Mouse (Mus musculus): ENCODE results near the gene Atp5d. TPM values are rescaled to one million over a fixed set of nuclear protein-coding genes. Genes with fewer than 3 reads are reported as not detected.

Atp5d gene
- polyA plus RNA-seq, 1 experiment from 2014 or later: 391 TPM

- H3K4me2 ChIP-seq (replicated peaks): no peak overlapping the region; the same call in 1 of the 2 replicates
- H3K27ac ChIP-seq: no peak overlapping the region
- H3K4me1 ChIP-seq (replicated peaks): peaks cover 71% of the 10 kb centered on the region
- H3K4me3 ChIP-seq (replicated peaks): no peak overlapping the region
- peak overlapping the region; percentile 1; the same call in 1 of the 2 replicates for H3K9ac ChIP-seq (replicated peaks)
- 97% methylated on average over 12 of the region's 12 CpGs for WGBS
- no peak for ATAC-seq
- H3K36me3 ChIP-seq: peaks cover 31% of the 10 kb centered on the region
- no peaks in the 10 kb centered on the region for H3K27me3 ChIP-seq
- H3K9me3 ChIP-seq: no peaks in the 10 kb centered on the region
Observed at GRCm38 (mm10) chr10:80144159-80144558, 5.7 kb downstream of the Atp5d start.

GRCm38 (mm10) chr10:80144864-80145838 lies 6.7 kb downstream of the Atp5d start:
- Histone ChIP-seq H3K9ac (replicated peaks) (peak overlapping the region; percentile 24; the same call in 1 of the 2 replicates), H3K4me2 (replicated peaks) (no peak overlapping the region), H3K4me3 (replicated peaks) (no peak overlapping the region), H3K4me1 (replicated peaks) (peaks cover 65% of the 10 kb centered on the region), H3K9me3 (no peaks in the 10 kb centered on the region), H3K27me3 (no peaks in the 10 kb centered on the region), H3K36me3 (peaks cover 31% of the 10 kb centered on the region), H3K27ac (0 out of 2 replicates have a peak overlapping the region, but pooled peaks have one; percentile 4)
- WGBS: 72% methylated on average over 20 of the region's 20 CpGs
- ATAC-seq: no peak

- Histone ChIP-seq H3K4me1 (replicated peaks) (peaks cover 60% of the 10 kb centered on the region), H3K27me3 (no peaks in the 10 kb centered on the region), H3K4me3 (replicated peaks) (no peak overlapping the region), H3K27ac (peak overlapping the region; percentile 4; the same call in 1 of the 2 replicates), H3K4me2 (replicated peaks) (0 out of 2 replicates have a peak overlapping the region, but pooled peaks have one; percentile 7), H3K9me3 (no peaks in the 10 kb centered on the region), H3K9ac (replicated peaks) (peak overlapping the region; percentile 24; the same call in 1 of the 2 replicates), H3K36me3 (peaks cover 31% of the 10 kb centered on the region)
- no peak for ATAC-seq
- WGBS: 94% methylated on average over 6 of the region's 6 CpGs
Observed at GRCm38 (mm10) chr10:80145896-80146295, 7.5 kb downstream of the Atp5d start.

GRCm38 (mm10) chr10:80146568-80147011 lies 8.2 kb downstream of the Atp5d start:
- ATAC-seq: no peak
- Histone ChIP-seq H3K36me3 (peaks cover 37% of the 10 kb centered on the region), H3K27ac (peak overlapping the region; percentile 100; the same call in 1 of the 2 replicates), H3K27me3 (no peaks in the 10 kb centered on the region), H3K4me2 (replicated peaks) (peak overlapping the region; percentile 7; the same call in 1 of the 2 replicates), H3K4me1 (replicated peaks) (peaks cover 55% of the 10 kb centered on the region), H3K9me3 (no peaks in the 10 kb centered on the region), H3K9ac (replicated peaks) (peak overlapping the region; percentile 24; the same call in 1 of the 2 replicates), H3K4me3 (replicated peaks) (no peak overlapping the region)
- WGBS: 74% methylated on average over 4 of the region's 4 CpGs

- Histone ChIP-seq H3K4me1 (replicated peaks) (peaks cover 57% of the 10 kb centered on the region), H3K9ac (replicated peaks) (peak overlapping the region; percentile 98; the same call in 1 of the 2 replicates), H3K36me3 (peaks cover 44% of the 10 kb centered on the region), H3K27ac (peak overlapping the region; percentile 100), H3K4me3 (replicated peaks) (peak overlapping the region; percentile 98), H3K4me2 (replicated peaks) (peak overlapping the region; percentile 79), H3K27me3 (no peaks in the 10 kb centered on the region), H3K9me3 (no peaks in the 10 kb centered on the region)
- 72% methylated on average over 5 of the region's 5 CpGs for WGBS
- no peak for ATAC-seq
Observed at GRCm38 (mm10) chr10:80147146-80147718, 8.8 kb downstream of the Atp5d start.

- Histone ChIP-seq H3K4me3 (replicated peaks) (peak within 1 kb of the TSS; percentile 98), H3K36me3 (peaks cover 51% of the 10 kb centered on the region), H3K4me2 (replicated peaks) (peak within 1 kb of the TSS; percentile 79), H3K27ac (peak within 1 kb of the TSS; percentile 100), H3K9ac (replicated peaks) (peak within 1 kb of the TSS; percentile 98), H3K4me1 (replicated peaks) (peaks cover 59% of the 10 kb centered on the region), H3K27me3 (no peaks in the 10 kb centered on the region), H3K9me3 (no peaks in the 10 kb centered on the region)
- ATAC-seq: peak; percentile 17
- WGBS: 1% methylated on average over 36 of the region's 42 CpGs
Observed at GRCm38 (mm10) chr10:80147719-80148601, 9.5 kb downstream of the Atp5d start, which contains the start of gene Midn. Gene Midn (plus strand): TSS chr10:80148272.

- Histone ChIP-seq H3K4me2 (replicated peaks) (peak overlapping the region; percentile 79), H3K27me3 (no peaks in the 10 kb centered on the region), H3K4me1 (replicated peaks) (peaks cover 59% of the 10 kb centered on the region), H3K4me3 (replicated peaks) (peak overlapping the region; percentile 98), H3K9ac (replicated peaks) (peak overlapping the region; percentile 98), H3K27ac (peak overlapping the region; percentile 100), H3K36me3 (peaks cover 54% of the 10 kb centered on the region), H3K9me3 (no peaks in the 10 kb centered on the region)
- under 1% methylated on average over 53 of the region's 57 CpGs for WGBS
- ATAC-seq: peak; percentile 32
Observed at GRCm38 (mm10) chr10:80148610-80149290, 10.3 kb downstream of the Atp5d start.

GRCm38 (mm10) chr10:80149291-80150225 lies 11.1 kb downstream of the Atp5d start:
- Histone ChIP-seq H3K36me3 (peaks cover 54% of the 10 kb centered on the region), H3K4me3 (replicated peaks) (peak overlapping the region; percentile 98), H3K27me3 (no peaks in the 10 kb centered on the region), H3K4me1 (replicated peaks) (peaks cover 59% of the 10 kb centered on the region), H3K9ac (replicated peaks) (peak overlapping the region; percentile 100), H3K9me3 (no peaks in the 10 kb centered on the region), H3K4me2 (replicated peaks) (peak overlapping the region; percentile 100), H3K27ac (peak overlapping the region; percentile 100)
- peak; percentile 83 for ATAC-seq
- WGBS: under 1% methylated on average over 84 of the region's 88 CpGs

- H3K4me2 ChIP-seq (replicated peaks): peak overlapping the region; percentile 100
- WGBS: under 1% methylated on average over 63 of the region's 71 CpGs
- H3K36me3 ChIP-seq: peaks cover 54% of the 10 kb centered on the region
- H3K9ac ChIP-seq (replicated peaks): peak overlapping the region; percentile 100
- ATAC-seq: no peak
- H3K4me3 ChIP-seq (replicated peaks): peak overlapping the region; percentile 98
- H3K4me1 ChIP-seq (replicated peaks): peaks cover 61% of the 10 kb centered on the region
- H3K27me3 ChIP-seq: no peaks in the 10 kb centered on the region
- peak overlapping the region; percentile 100 for H3K27ac ChIP-seq
- H3K9me3 ChIP-seq: no peaks in the 10 kb centered on the region
Observed at GRCm38 (mm10) chr10:80150226-80151210, 12.1 kb downstream of the Atp5d start.
